Mouse (Mus musculus) c-Kit-positive CD71-negative TER-119-negative erythroid progenitor cells, embryonic 14.5 days (primary cell): ENCODE data around the gene Ddb2.

Source experiments
- DNase-seq: peaks from one replicate; pipeline ENCODE4 v3.0.0-alpha.2; 2013; ENCODE audit warnings: low read depth

Gene Ddb2

GRCm38 (mm10) chr2:91236601-91237510, at the start of gene Ddb2:
Gene Ddb2, minus strand, starts transcription at chr2:91236982.
- peak; percentile 89 for DNase-seq

DNA sequence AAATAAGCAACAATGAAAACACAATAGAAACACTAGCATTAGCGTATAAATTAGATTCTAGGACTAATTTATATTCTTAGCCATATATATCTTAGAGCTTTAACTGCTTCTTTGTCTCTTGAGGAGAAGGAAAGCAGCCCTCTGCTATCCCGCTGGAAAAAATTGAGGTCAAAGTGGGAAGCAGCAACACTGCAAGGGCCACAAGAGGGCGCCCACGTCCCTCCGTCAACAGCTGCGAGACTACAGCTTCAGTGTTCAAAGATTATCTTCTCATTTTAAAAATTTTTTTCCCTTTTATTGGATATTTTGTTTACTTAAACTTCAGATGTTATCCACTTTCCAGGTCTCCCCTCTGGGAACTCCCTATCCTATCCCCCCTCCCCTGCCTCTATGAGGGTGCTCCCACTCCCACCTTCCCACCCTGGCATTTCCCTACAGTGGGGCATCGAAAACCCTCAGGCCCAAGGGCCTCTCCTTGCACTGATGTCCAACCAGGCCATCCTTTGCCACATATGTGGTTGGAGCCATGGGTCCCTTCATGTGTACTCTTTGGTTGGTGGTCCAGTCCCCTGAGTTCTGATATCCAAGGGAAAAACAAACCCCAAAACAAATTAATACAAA, 49.2 kb upstream of the Ddb2 start:
- DNase-seq: peak; percentile 63

DNA sequence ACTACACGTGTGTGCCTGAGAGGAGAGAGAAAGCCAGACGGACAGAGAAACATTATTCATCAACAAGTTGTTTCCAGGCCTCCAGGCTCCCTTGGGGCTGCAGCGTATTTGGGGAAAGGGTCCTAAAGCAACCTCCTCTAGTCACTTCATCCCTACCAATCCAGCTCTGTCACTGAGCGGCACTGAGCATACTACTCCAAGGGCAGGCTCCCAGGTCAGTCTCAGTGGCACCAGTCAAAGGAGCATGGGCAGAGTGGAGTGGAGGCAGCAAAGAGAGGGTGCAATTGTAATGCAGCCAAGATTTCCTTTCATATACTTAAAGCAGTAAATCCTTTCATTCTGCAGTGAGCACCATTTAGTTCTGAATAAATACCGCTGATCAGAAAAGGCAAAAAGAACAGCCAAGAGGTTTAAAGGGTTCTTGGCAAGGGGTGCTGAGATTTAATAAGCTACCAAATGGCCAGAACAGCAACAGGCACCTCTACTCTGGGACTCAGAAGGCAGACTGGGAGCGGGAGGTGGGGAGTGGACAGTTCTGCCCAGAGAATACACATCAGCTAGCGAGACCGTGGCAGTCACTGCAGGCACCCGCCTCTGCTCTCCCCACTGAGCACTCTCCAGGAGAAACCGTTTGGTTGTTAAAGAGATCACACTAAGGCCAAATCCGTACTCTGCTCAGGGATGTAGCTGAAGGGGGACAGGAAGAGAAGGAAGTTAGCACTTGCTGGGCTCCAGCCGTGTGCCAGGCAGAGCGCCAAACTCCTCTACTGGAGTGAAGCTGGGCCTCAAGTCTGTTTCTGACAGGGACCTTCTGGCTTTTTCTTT, 47.8 kb upstream of the Ddb2 start:
- no peak for DNase-seq

- DNase-seq: no peak
Measured at GRCm38 (mm10) chr2:91283972-91284371, 47.2 kb upstream of the Ddb2 start.

DNA sequence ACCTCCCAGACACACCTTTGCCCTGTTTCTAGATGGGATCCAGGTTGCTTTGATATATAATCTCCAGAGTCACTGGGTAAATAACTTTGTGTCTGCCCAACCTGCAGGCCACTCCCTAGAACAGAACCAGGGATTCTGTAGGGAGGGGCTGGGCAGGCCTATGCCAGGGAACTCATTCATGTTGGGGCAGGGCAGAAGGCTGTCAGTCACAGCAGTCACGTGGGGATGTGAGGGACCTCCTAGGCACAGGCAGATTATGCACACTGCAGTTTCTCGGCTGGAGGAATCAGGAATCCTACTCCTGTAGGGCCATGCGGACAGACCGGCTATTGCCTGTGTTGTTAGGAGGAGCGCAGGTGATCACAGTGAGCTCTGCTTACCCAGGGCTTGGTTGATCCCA, 44.6 kb upstream of the Ddb2 start:
- no peak for DNase-seq

GRCm38 (mm10) chr2:91279372-91279755, 42.6 kb upstream of the Ddb2 start:
- no peak for DNase-seq

DNA sequence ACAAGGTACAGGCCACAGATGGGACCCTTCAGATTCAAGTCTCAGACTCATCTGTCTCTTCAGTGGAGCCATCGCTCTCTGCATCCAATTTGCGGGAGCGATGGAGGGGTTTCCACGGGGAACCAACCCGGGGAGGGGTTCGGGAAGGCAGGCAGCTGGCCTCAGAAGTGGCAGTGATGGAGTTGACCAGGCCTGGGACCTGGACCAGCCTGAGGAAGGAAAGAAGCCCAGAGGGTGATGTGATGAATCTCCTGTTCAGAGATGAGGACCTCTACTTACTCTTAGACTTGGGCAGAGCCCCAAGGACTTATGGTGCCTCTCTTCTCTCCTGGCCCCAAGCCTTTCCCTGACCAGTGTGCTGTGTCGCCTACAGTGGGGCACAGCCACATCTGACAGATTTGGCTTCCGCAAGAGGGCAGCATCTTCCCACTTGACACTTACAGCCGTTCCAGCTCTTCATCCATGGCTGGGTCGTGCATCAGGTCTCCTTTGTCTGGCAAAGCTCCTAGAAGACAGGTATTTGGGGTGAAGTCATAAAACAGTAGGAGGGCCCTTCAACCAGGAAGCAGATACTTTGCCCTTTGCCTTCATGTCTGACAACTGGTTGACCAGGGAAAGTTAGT, 42.1 kb upstream of the Ddb2 start:
- no peak for DNase-seq

- DNase-seq: no peak
Measured at GRCm38 (mm10) chr2:91269687-91270133, 32.9 kb upstream of the Ddb2 start.

GRCm38 (mm10) chr2:91268706-91269105, 31.9 kb upstream of the Ddb2 start:
- no peak for DNase-seq

- no peak for DNase-seq
Measured at GRCm38 (mm10) chr2:91268042-91268441, 31.3 kb upstream of the Ddb2 start.

GRCm38 (mm10) chr2:91264711-91265681, 28.2 kb upstream of the Ddb2 start, which contains the start of gene Arfgap2:
Gene Arfgap2, plus strand, starts transcription at chr2:91264974.
- DNase-seq: peak; percentile 93

- DNase-seq: no peak
Measured at GRCm38 (mm10) chr2:91263692-91264660, 27.2 kb upstream of the Ddb2 start.

- DNase-seq: no peak
Measured at GRCm38 (mm10) chr2:91259493-91259892, 22.7 kb upstream of the Ddb2 start.

GRCm38 (mm10) chr2:91258830-91259229, 22.0 kb upstream of the Ddb2 start:
- DNase-seq: no peak

GRCm38 (mm10) chr2:91258054-91258453, 21.3 kb upstream of the Ddb2 start:
- DNase-seq: no peak

DNA sequence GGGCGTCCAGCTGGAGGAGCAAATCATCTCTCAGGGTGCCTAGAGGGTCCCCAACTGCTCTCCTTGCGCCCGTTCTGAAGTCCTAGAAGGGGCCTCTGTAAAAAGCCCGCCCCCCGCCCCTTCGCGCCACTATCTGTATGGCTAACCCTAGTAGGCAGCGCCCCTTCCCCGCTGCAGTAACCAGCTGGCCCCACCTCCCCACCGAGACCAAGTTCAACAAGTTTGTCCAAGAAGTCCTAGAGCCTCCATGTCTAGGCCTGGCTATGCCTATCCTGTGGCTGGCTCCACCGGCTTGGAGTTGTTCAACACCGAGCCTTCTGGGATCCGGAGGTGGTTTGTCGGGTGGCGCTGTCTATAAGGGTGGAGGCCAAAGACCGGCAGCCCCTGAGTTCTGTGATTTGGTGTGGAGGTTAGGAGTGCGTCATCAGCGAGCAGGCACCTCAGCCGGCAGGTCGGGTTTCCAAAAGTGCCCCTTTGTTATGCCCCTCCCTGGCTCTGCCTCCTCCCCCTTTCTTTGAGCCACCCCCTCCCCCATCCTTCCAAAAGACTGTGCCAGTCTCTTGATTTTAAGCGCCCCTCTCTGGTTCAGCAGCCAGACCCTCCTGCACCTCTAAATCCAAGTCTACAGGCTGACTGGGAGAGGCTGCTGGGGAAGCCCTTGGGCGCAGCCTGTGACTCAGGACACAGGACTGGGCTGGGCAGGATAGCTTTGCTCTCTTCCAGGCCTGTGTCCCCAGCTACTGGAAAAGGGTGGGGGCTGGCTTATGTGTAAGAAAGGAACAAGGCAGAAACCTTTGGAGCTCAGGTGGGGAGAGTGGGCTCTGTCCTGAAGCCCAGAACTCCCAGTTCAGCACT, 20.6 kb upstream of the Ddb2 start:
- no peak for DNase-seq

DNA sequence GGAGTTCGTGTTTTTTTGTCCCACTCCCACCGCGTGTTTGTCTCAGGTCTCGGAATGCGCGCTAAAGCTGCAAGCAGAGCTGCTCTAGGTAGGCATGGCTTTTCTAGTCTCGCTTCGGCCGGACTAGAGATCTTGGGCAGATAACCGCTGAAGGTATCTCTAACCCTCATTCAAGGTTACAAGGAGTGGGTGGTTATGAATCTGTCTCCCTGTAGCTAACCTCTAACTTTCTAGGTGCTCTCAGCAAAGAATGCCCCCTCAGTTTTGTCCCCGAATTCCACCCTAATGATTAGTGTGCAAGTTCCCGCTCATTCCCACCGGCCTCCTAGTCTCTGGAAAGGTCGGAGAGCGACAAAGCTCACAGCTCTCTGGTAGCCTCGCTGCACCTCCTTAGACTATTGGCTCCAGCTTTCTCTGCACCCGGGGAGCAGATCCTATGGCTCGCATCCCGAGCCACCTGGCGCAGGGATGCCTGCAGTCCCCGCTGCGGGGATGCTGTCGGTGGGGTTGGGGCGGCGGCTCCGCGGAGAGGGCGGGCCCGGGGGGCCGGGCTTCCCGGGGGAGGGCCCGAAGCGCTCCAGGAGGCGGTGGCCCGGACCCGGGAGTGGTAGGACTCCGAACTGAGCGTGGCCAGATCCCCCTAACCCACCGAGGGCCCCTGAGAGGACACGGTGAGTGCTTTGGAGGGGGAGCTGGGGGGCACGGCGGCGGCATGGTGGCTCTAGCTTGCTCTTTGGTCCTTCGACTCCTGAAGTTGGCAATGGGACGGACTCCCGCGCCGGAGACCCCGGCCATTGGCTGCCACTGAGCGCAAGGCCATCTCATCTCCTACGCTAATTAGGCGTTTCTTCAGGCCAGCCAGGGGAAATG, 19.7 kb upstream of the Ddb2 start:
- DNase-seq: no peak
